Mouse (Mus musculus) layer of hippocampus, postnatal 10 days (tissue): Measurements from ENCODE around the gene Guca2b. TPM values are rescaled to one million over a fixed set of nuclear protein-coding genes. Genes with fewer than 3 reads are reported as not detected.
"Not testable (repeated sequence)": the region's sequence is repeated elsewhere in the genome, so short reads cannot be mapped to it uniquely, and the experiment has no call there.

ENCODE experiments used
- DNase-seq, 2 experiments: peaks; one replicate each; pipeline ENCODE4 v3.0.0; 2021; ENCODE audit warnings: low spot score in 2 of 2
- total RNA-seq, 2 experiments: library from RNA; stranded (reverse); gene quantifications; 2 replicates each; pipeline ENCODE4 v1.2.3; 2021

Guca2b gene
- total RNA-seq, 2 experiments from 2014 or later = not detected

DNA sequence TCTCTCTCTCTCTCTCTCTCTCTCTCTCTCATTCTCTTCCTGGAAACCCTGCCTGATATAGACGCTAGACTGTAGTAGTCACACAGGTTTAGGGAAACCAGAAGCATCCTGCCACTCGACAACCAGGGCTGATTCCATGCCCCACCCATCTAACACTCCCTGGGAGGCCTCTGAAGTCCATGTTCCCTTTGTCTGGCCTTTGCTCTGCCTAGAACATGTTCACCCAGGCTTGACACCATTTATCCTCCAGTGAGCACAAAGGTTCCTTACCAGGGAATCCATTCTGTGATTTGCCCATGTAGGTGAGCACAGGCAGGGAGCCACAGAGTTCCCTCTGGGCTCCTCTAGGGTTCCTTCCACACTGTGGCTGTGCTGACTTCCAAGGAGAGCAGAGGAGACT lies 508 bp downstream of the Guca2b start:
- no peak for DNase-seq

DNA sequence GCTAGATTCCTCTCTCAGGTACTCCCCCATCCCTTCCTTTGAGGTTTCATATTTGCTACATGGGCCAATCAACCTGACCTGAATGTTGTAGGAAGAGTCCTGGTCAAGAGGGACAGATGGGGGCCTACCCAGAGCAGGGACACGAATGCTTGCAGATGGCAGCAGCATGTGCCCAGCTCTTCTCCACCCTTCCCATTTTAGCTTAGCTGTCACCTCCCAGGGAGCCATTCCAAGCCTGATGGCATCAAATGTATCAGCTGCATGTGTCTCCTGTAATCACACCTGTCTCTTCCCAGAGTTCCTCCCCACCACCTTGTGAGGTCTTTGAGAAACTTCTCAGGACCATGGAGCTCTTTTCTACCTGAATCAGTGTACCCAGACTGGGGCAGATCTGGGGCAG lies 1.7 kb downstream of the Guca2b start:
- DNase-seq = no peak

DNA sequence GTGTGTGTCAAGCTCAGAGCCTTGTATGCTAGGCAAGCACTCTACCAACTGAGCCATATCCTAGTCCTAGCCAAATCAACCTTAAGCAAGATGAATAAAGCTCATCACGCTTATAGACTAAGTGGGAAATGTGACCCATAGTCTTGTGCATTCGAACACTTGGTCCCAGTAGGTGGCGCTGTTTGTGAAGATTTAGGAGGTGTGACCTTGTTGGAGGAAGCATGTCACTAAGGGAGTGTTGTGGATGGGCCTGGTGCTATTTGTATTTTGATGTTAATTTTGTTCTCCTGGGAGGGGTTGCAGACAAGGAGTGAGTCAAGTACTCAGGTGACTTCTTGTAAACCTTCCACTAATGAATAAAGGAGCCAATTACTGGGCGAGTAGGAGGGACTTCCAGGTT lies 16.1 kb downstream of the Guca2b start:
- no peak for DNase-seq

DNA sequence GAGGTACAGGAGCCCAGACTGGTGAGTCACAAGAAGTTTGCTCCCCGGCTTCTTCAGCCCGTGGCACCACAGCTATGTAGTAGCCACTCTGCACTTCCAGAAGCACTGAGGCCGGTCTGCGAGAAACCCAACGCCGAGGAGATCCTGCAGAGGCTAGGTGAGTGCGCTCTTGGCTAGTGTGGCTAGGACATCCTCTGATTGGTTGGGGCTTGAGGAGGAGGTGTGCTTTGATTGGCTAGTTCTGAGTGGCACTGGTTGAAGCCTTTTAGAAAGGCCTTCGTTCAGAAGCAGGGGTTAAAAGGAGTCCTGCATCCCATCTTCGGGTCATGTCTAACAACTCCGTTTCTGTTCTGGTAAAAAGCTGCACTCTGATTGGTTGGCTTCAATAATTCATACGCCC lies 20.1 kb downstream of the Guca2b start:
- no peak for DNase-seq

DNA sequence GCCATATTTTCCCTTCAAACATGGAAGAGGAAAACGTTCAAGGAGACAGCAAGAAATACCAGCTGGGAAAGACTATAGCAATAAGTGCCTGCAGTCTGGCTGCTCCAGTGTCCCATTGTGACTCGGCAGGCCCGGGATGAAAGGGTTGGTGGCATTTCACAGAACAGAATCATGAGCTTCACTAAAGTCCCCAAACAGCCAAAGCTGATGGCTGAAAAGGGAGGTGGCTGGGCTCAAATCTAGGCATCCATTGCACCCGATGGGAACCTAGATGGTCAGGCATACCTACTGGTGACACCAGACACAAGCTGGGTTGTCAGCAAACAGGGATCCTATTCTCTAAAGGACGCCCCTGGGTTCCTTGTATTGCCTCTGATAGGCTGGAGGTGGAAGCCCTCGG lies 20.8 kb downstream of the Guca2b start:
- DNase-seq = no peak

DNA sequence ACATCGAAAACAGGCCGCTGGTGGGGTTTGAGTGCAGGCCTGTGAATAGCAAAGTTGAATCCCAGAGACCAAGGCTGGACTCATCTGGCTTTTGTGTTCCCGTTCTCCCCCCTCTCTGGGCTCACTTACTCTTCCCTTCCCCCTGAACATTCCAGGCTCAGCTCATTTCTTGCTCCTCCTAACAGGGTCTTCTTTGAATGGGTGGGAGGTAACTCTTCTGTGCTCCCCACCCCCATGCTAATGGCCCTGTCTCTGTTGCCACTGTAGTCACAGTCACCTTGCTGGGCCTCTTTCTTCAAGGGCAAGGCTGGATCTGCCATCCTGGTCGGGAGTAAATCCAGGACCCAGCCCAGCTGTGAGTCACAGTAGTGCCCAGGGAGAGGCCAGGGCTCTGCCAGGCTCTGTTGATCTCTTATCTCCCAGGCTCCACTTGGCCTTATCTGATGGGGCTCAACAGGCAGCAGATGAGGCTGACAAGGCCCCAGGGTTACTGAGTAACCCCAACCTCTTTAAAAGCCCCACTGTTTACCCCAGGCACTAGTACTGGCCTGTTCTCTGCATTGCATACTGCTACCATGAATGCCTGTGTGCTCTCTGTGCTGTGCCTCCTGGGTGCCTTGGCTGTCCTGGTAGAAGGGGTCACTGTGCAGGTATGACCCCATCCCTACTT lies 21.4 kb downstream of the Guca2b start, which contains the start of gene Guca2a:
Guca2a (plus strand) TSS at position 529 of the 670 bp plus-strand sequence.
- no peak for DNase-seq

DNA sequence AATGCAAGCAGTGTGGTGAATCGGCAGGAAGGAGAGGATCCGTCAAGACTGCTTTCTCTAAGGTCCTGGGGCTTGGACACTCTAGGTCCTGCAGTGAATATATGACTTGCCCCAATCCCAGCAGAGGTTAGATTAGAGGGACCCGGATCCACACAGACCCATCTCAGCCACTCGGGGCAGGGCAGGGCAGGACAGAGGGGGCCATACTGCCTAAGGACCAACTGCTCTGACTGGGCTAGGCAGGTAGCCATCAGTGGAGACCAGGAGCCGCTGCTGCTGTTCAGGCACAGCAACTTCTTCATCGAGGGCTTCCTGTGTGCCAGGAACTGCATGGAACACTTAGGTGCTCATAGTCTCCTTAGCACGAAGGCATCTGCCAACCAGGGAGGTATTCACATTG lies 22.0 kb downstream of the Guca2b start:
- DNase-seq = no peak

DNA sequence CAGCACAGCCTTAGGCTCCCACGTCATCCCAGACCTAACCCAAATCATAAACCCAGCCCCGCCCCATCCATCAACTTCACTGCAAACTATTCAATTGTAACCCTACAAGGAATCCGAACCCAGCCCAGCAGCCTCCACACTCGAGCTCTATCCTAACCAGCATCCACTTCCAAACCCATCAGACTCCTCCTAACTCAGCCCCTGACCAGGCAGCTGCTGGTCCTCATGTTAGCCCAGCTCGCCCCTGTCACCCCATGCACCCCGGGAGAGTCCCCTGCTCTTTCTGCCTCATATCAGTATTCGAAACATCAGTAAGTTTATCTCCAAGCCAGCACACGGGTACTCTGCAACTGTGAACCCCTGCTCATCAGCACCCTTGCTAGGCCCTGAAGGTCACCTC lies 23.1 kb downstream of the Guca2b start:
- DNase-seq = no peak

DNA sequence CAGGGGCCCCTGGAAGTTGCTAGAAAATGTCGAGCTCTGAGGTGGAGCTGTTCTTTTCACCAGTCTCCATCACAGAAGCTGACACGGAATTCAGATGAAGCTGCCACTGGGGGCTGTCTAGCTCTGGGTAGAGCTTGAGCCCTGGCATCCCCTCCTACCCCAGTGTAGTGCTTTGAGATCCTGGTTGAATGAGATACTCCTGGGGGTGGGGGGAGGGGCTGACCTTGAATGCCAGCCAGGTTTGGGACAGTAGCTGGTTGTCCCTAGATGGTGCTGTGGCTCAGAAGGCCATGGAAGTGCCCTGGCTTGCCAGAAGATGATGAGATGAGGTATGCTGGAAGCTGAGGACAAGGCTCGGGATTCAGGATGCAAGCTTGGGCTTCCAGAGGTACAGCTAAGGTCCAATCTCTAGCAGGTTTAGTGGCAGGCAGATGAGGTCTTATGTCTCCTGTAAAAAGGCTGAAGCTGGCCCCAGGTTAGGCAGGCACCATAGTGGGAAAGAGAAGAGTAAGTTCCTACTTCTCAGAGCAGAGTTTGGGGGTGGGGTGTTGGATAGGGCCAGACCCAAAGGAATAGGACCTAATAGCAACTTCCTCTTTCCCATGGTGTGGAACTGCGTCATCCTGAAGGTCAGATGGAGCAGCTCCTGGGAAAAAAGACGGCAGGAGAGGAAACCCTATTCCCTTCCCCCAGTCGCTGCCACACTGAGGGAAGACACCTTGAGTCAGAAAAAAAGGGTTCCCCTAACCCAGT lies 23.7 kb downstream of the Guca2b start:
- DNase-seq = no peak

DNA sequence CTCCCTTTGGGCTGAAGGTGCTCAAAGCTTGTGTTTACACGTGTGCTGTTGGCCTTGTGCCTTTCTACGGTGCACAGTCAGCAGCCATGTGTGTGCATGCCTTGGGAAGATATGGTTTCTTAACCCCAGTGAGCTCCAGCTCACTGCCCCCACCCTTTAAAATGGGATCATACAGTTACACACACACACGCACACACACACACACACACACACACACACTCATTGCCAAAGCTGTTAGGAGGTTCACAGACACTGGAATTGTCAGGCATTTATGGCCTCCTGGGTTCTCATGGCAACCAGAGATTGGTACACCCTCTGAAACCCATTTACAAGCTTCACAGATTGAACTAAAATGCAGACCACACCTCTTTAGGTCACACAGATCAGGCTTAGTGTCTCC lies 24.8 kb downstream of the Guca2b start:
- no peak for DNase-seq

DNA sequence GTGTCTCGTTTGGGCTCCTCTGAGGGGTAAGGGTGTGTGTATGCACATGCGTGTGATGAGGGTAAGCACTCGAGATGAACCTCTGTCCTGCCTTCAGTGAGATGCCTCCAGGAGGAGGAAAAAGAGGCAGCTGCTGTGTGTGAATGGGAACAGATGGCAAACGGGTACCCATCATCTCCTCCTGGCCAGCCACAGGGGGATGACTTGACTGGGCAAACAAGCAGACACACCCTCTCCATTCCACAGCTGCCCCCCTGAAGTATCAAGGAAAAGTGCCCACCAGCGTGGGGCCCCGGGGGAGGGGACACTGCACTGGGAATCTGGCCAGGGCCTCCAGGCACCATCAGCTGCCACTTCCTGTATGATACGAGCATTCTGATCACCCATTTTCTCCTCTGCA lies 25.4 kb downstream of the Guca2b start:
- DNase-seq = no peak

DNA sequence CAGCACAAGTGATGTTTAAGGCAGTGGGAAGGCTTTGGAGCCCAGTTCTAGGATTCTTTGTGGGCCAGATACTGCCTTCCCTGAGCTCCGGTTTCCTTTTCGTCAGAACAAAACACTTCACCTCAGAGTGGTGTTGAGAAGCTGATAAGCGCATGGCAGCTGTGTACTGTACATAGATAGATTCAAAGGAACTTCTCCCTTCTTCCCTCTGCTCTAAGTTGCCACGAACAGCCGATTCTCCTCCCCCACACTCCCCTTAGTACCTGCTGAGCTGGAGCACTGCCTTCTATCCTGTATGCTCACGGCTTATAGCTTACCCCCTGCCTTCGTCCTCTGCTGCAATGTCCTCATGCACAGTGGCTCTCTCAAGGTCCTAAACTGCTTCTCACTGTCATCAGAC lies 26.0 kb downstream of the Guca2b start:
- DNase-seq = no peak

DNA sequence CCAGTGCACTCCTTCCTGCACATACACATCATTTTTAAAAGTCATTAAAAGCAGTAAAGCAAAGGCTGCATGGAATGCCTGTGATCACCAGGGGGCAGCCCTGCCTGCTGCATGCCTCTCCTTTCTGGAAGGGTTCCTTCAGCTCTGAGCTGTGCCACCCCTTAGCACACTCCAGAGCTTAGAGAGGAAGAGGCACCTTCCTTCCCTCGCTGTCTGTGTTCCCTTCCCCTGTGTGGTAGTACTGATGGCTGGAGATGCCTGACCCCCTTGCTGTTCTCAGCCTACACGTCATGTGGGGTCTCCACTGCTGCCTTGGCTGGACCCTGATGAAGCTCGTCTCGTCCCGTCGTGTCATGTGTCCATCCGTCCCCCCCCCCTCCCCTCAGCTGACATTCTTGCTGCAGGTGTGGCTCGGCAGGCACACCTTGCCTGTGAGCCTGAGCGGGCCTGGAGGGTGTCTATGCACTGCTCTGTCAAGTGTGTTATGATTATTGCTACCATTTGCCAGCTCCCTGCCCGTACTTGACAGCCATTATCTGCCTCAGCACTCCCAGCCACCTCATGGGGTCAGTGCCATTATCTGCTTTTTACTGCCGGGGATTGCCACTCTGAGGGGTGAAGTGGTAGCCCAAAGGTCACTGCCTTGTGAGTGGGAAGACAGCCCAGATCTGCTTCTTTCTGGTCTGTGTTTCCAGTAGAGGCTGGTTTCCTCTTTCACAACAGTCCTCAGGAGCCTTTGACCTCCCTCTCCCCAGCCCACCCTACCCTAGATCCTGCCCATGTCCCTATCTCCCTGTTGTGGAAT lies 27.4 kb downstream of the Guca2b start:
- peak; percentile 68 to 71 for DNase-seq

DNA sequence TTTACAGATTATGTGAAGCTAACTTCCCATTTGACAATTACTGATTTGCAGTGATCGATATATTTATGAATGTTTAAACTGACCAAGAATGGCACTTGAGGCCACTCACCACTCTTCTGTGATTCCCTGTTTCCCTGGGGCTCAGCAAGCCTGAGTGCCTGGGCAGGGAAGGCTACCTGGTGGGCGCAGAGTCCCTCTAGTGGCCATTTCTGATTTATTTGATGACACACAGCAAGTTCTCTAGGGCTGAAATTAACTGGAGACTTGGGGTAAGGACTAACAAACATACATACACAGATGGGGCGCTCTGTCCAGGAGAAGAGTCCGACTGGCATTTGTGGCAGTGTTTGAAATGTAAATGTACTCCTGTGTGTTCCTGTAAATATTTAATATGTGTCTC lies 30.4 kb downstream of the Guca2b start:
- not testable (repeated sequence) for DNase-seq

DNA sequence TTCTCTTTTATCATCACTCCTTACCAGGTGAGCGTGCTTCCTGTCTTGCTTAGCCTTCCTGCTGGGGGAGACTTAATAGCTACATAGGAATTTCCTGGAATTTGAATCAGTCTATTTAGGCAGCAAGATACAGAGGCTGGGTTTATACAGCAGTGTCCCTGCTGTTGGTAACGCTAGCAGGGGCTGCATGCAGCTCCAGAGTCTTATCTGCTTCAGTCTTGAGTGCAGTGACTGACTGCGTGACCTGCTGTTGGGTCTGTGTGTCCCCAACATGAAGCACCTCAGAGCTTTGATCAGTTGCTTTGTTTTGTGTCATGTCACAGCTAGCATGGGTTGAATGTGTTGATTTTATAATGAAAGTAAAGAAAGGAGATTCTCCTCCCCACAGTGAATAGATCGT lies 31.4 kb downstream of the Guca2b start:
- no peak for DNase-seq

DNA sequence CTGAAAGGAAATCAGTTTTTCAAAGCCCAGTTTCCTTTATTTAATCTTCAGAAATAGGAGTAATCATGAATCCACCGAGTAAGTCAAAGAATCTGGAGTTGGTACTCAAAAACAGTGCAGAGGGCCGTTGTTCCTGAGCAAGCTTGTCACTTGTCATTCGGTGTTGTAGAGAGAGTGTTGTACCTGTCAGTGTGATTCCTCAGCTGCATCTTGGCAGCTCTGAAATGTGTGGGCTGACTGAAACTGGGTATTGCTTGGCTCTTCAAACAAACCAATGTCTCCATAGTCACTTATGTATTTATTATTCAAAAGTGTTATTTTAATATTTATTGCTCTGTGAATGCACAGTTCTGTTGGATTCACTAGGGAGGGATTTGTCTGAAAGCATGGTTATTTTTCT lies 31.9 kb downstream of the Guca2b start:
- DNase-seq = no peak

DNA sequence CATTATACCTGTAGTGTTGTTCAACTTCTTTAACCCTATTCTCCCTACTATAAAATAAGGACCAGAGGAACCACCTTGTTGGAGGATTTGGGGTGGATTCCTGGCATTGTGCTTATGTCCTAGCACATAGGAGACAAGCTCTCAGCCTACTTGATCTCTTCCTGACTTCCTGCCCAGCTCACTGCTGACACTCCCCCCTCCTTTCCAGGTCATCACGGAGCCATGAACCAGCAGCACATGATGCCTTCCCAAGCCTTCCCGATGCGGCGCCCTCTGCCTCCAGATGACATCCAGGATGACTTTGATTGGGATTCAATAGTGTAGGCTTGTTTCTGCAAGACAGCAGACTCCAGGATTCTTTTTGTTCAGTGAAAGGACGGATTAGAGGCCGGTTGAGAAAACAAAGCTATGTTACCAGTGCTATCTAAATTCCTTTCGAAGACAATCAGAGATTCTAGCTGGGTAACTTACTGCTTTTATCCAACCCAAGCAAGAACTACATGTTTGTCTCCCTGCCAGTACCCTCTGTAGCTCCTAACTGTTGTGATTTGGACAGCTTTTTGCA lies 32.6 kb downstream of the Guca2b start:
- no peak for DNase-seq

DNA sequence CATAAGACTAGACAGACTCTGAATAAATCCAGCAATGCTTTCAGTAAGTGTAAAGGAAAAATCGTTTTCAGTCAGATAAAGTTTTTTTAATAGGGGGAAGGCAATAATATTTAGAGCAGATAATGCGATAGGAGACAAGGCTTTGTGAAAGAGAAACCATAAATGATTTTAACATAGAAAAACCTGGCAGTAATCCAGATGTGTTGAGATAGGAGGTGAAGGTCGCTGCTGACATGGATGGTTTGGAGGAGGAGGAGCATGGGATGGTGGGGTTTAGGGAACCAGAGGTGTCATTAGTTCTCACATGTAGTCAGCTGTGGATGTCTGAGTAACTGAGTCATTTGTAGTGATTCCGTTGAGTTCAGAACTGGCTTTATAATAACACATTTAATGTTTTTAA lies 44.0 kb downstream of the Guca2b start:
- DNase-seq = no peak

DNA sequence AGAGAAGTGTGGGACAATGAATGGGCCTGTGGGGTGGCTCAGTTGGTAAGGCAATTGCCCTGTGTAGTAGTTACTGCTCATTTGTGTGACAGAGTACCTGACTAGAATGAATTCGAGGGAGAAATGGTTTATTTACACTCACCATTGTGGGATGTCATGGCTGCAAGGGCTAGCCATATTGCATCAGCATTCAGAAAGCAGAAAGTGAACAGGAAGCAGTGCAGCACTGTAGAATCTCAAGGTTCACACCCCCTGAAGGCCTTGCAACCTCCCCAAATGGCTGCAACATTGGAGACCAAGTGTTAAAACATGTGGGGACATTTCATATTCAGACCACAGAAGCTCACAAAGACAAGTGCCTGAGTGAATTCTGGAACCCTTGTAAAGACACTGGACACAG lies 44.7 kb downstream of the Guca2b start:
- no peak for DNase-seq

DNA sequence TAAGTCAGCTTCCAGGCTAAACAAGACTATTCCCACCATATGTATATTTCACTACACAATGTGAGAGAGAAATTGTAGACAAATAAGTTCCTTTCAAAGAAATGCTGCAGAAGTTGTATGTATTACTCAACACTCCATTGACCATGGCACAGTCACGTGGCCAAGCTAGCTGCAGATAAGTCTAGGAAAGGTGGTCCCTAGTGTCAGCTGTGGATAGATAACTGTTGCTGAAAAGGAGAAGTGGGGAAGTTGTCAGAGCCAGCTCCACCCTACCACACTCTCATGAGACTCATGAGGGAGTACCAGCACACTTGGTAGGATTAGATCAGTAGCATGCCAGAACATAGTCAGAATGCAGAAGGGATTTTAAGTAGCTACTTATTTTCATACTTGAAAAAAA lies 49.3 kb downstream of the Guca2b start:
- DNase-seq = no peak
